Mouse (Mus musculus) cerebellum, postnatal 25 days (tissue): Measurements from ENCODE around the gene Akap9.
"Not testable (repeated sequence)": the region's sequence is repeated elsewhere in the genome, so short reads cannot be mapped to it uniquely, and the experiment has no call there.

ENCODE experiments used
- DNase-seq, 2 experiments: peaks; one replicate each; pipeline ENCODE4 v3.0.0; 2021; ENCODE audit warnings: mixed read lengths in 2 of 2

Akap9 gene

DNA sequence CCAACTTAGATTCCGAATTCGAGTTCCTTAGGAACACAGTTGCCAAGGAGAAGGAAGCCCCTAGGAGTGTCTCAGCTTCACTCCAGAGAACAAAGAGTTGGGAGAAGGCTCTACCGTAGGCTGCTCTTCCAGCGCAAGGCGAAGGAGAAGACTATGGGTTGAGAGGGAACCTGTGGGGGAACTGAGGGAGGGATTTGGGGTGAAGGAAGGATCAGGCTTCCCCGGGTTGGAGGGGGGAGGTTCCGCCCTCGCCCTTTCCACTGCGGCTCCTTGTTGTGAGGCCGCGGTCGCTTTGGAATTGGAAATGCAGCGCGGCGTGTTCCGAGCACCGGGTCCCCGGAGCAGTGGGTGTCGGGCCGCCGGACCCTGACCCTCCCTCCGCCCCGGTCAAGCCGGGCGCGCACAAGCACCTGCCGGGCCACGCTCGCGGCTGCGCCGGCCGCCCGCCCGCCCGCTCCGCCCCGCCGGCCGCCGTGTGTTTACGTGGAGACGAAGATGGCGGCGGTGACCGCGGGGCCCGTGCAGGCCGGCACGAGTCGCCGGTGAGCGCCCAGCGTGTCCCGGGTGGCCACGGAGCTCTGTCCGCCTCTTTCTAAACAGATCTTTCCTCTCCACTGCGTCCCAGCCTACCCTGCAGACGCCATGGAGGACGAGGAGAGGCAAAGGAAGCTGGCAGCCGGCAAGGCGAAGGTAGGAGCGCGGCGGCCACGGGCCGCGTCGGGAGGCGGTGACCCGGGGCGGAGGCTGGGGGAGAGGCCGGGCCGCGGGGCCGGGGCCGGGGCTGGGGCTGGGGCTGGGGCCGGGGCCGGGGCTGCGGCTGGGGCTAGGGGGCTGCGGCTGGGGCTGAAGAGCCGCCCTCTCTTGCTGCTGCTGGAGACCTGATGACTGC, at the start of gene Akap9:
Gene Akap9 (plus strand): TSS at position 254 of the 889 bp plus-strand sequence.
- peak; percentile 87 to 89 for DNase-seq

DNA sequence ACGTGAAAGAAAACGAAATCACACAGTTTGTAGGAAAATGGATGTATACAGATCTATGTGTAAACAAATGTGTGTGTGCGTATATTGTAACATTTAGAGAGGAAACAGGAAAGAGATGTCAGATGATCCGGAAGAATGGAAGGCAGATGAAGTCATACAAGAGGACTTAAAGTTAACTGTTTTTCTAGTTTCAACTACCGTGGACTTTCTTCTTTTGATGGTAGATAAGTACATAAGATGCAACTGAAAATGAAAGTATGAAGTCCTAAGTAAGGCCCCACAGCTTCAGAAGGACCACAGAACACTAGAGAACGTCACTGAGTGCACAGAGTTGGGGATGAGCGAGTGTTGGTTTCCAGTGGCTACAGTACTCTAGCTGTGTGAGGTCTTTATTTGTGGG, 41.0 kb upstream of the Akap9 start:
- DNase-seq: not testable (repeated sequence)

DNA sequence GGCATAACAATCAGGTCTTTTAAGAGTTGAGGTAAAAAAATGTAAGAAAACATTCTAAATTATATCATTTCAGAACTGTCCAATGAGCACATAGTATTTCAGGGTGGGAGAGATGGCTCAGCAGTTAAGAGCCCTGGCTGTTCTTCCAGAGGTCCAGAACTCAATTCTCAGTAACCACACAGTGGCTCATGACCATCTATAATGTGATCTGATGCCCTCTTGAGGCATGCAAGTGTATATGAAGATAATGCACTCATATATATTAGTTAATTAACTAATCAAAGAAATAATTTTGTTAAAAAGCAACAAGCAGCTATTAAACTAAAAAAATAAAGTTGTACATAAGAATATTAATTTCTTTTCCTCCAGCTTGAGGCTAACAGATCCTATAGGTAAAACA, 38.7 kb upstream of the Akap9 start:
- DNase-seq: no peak

DNA sequence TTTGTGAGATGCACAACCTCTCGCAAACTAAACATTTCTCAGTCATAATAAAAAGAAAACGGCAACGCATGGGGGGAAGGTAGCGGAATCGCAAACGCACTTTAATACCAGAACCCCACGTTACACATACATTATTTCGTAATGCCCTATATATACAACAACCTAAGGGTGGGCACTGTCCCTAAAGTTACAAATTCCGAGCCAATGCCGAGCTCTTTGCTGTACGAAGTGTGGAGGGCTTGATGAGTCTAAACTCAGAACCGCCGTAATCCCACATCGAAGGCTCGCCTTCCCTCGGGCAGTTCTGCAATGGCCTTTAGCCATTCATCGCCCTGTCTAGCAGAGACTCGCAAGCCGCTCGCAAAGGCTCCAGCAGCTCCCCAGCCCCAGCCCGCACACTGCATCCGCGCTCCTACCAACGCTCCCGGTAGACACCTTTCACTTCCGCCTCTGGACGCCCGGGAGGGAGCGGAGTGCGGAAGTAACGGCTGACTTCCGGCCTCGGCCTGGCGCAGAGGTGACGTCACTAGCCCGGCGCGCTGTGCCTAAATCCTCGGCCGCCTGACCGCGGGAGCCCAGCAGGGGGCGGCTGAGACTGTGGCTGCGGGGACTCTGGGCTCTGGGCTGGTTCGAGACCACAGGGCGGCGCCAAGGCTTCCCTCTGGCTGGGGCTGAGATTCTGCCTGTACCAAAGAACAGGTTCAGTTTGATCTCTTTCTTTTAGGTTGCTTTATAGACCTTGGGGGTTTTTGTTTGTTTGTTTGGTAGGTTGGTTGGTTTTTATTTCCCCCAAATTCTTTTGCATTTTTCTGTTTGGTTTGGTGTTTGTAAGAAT, 34.2 kb upstream of the Akap9 start, which contains the start of gene Mterf1a:
Gene Mterf1a (minus strand): TSS at position 475 of the 835 bp plus-strand sequence.
- peak; percentile 56 to 60 for DNase-seq

DNA sequence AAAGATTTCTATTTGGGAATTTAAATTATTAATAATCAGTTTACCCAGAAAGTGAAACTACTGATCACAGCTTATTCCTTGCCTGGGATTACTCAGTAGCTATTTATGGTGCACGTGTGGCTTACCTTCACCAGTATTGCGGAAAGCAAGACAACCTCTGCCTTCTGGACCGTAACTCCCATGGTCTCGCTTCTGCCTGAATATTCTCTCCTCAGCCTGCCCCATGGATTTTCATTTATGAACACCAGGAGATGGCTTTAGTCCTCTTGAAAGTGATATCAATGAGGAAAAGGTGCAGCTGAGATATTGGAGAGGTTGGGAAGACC, 33.6 kb upstream of the Akap9 start:
- DNase-seq: peak in 1 of 2 experiments; percentile 6

DNA sequence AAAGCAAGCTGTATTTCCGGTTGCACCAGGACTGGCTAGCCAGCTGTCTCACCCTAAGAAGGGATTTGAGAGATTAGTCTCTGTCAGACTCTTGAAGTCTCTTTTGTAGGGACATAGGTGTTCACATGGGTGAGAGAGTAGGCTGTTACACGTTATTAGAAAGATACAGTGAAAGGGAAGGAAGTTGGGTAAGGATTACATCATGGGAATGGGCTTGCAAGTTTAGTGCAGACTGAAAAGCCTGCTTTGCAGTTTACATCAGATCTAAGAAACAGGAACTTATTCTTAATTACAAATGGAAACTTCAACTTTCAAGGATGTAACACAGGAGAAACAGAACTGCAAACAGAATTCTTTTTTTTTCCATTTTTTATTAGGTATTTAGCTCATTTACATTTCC, 22.4 kb upstream of the Akap9 start:
- no peak for DNase-seq

DNA sequence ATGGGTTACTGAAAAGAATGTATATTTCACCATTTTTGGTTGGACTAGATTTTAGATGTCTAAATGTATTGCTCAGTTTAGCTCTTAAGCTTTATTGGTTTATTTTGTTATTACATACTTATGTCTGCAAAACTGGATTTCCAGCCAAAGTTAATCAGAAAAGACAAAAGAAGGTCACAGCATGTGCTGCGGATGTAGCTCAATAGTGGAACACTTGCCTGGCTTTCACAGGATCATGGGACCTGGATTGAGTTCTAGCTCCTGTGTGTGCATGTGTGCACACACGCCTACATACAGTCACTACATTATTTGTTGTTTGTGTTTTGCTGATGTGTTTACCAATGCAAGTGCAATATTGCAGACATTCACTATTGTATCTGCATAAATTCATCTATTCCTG, 5.5 kb upstream of the Akap9 start:
- no peak for DNase-seq

DNA sequence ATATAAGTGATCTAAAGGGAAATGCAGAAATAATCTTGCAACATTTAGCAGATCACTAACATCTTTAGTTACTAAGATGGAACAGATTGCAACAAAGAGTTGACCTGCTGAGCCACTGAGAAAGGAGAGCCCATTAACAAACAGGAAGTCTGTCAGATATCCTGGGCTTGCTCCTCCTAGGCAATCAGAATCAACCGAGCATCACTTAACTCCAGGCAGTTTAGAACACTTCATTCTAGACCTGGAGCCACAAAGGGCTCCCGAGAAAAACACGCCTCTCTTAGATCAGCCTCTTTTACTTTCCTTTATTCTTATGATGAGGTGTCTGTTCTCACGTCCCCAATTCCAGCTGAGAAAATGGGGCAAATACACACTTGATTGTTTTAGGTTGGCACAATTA, 1.2 kb upstream of the Akap9 start:
- no peak for DNase-seq

DNA sequence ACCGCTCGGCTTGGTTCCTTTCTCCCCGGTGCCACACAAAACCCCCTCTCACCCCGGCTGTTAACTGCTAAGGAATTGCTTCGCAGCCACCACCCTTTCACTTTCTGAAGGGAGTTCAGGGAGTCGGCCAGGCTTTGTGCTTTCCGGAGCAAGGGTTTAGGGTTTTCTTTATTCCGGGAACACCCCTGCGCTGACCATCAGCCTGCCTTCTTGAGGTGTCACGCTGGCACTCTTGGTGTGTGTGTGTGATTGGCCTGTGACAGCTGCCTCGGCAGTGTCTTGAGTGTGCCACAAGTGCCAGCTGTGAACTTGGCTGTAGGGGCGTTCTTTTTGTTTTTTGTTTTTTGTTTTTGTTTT, 814 bp downstream of the Akap9 start:
- DNase-seq: peak; percentile 49 to 50

DNA sequence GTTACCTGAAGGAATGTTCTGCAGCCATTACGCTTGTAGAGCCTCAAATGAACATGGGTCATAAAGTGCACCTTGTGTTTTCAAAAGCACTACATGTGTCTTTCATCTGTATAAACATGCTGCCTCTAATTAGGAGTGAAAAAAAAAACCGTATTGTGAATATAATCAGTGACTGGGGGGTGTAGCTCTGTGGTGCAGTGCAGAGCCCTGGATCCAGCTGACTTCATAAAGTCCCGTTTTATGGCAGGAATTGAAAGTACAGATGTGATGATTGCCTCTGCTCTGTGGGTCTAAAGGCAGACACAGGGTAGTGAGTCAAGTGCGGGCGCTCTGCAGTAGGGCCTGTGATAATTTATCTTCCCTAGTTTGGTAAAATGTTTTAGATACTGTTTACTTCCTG, 2.9 kb downstream of the Akap9 start:
- no peak for DNase-seq

DNA sequence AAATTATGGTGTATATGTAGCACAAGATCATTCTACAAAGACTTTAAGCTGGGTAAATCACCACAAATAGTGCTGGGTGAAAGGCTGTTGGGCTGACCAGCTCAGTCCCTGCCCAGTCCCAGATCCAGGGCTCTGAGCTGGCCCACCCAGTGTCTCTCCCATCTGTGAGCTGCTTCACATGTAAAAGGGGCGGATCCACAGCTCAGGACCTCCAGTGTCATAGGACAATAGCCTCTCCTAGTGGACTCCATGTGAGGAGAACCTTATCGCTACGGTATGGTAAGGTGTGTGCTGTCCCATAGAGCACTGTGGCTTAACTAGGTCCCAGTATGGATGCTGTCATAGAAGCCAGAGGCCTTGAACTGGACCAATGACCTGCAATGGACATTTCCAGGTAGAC, 3.8 kb downstream of the Akap9 start:
- DNase-seq: no peak

DNA sequence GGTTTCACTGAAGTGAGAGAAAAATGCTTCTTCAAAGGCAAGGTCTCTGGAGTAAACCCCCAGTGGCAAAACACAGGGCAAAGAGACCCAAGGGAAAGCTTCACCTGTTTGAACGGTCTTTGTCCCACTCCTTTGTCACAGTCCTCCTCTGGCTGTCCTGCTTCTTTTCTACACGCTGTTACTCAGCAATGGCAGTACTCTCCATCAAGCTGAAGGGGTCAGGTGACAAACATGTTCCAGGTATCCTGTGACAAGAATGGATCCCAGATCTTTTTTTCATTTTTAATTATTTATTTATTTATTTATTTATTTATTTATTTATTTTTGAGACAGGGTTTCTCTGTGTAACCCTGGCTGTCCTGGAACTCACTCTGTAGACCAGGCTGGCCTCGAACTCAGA, 5.7 kb downstream of the Akap9 start:
- no peak for DNase-seq

DNA sequence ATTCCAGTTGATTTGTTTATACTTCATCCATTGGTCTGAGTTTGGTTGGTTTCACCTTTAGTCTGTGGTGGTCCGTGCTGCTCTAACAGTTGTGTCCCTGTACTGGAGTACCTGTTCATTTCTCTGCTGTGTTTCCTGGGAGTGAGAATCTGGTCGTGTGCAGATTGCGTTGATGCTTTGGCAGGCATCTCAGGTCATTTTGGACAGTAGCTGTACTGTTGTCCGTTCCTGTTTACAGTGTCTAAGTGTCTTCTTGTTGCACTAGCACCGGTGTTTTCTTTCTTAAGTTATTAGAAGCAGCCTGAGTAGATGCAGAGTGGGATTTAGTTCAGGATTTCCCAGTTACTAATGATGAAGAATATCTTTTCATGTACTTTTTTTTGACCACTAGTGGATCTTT, 7.4 kb downstream of the Akap9 start:
- no peak for DNase-seq

DNA sequence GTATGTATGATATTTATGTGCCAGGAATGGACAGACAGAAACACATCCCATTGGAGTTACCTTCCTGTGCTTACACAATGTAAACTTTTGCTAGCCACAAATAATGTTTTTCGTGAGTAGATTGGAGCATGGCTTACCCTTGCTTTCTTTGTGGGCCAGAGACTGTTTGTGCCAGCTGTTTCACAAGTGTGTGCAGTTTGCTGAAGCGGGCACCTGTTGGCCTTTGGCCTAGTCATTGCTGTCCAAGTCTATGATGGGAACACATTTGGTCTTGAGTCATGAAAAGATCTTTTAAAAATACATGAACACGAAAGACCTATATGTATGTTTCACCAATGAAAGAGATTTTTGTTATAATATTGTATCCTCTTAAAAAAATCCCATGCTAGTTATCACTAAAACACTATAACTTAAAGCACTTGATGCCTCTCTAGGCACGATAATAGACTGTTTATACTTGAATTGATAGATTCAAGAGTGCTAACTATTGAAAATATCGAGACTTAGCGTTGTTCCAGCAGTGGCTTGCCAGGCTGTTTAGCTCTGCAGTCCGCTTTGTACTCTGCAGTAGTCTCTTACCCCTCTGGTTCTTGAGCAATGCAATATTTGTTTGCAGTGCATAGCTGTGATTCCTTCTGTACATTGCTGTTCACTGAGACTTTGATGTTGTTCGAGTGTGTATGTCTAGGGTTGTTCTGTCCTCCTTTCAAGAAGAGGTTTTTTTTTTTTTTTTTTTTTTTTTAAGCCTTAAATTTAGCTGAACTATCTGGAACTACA, 8.1 kb downstream of the Akap9 start:
- DNase-seq: no peak

DNA sequence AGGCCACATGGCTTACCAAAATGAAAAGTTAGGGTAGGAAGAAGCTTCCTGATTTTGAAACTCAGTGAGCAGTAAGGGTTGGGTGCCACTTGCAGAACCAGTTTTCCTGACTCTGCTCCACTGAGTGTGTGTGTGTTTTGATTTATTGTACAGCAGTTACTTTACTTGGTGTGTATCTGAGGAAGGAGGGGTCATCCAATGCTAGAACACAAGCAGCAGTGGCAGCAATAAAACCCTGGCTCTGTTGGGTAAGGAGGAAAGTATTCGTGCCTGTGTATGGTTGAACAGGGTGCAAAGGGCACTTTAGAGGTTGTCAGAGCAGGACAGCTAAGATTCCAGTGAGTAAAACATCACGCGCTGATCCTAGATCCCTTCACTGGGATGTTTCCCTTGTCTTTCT, 11.1 kb downstream of the Akap9 start:
- DNase-seq: no peak

DNA sequence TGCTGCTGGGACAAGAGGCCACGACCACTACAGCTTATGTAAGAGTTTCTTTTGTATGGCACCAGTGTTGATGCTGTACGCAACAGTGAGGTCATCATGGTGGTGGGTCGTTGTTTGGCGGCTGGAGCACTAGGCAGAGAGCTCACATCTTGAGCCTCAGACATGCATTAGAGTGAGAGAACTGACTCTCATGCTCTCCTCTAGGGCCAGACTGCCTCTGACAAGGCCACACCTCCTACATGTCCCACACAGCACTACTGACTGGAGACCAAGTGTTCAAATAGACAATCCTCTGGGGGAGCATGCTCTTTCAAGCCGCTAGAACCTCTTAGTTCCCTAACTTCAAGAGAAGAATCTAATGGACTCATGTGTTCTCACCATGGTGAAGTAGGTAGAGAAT, 11.5 kb downstream of the Akap9 start:
- DNase-seq: no peak

DNA sequence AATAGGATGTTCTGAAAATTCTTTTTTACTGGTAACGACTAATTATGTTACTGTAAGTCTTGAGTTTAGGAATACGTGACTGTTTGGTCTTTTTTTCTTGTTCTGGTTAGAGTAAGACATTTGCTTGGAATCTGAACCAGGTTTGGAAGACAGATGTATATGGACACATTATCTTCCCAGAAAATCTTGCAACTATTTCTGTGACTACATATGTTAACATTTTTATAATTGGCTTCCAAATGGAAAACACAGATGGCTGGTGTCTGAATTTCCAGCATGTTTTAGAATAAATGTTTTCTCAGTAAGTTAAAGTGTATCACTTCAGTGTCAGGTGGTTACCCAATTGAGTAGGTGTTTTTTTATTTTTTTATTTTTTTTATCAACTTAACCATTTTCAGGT, 13.4 kb downstream of the Akap9 start:
- DNase-seq: no peak

DNA sequence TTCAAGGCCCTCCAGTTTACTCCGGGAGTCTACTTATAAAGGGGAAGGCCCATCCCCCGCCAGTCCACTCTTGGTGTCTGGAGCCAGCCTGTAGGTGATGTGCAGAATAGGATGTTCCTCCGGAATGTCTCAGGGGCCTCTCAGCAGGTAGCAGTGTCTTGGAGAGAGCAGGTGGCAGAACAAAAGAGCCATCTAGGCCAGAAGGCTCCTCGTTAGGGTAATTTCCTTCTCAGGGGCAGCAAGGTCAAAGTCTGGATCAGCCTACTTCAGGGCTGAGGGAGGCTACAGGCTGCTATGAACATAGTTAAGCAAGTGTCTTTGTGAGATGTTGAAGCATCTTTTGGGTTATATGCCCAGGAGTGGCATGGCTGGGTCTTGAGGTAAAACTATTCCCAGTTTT, 15.3 kb downstream of the Akap9 start:
- not testable (repeated sequence) for DNase-seq

DNA sequence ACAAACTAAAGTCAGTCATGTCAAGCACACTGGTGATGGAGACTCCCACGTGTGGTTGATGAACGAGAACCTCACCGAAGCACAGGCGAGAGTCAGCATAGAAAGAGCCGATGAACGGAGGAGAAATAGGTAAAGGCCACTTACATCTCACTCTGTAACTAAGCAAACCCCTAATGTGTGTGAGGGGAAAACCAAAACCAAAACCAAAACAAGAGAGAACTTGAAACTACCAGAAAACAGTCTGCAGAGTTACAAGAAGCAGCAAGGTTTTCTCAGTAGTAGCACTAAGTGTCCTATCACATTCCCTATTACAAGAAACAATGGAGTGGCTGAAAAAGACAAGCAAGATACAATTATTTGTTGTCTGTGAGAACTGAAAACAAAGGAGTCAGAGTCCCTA, 24.6 kb downstream of the Akap9 start:
- DNase-seq: no peak

DNA sequence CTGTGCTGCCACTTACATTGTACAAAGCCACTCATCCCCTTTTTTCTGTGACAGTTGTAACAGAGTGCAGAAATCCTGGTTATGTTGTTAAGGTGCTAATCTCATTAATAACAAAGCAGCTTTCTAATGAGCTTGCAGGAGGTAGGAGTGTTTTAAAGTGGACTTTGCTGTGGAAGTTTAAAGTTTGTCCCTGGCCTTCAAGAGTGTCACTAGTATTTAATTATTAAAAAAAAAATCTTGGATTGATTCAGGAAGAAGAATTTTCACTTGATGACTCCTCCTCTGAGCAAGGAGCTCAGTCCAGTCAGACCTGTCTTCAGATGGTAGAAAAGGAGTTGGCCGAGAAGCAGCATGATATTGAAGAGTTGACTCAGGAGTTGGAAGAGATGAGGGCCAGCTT, 26.7 kb downstream of the Akap9 start:
- DNase-seq: no peak

DNA sequence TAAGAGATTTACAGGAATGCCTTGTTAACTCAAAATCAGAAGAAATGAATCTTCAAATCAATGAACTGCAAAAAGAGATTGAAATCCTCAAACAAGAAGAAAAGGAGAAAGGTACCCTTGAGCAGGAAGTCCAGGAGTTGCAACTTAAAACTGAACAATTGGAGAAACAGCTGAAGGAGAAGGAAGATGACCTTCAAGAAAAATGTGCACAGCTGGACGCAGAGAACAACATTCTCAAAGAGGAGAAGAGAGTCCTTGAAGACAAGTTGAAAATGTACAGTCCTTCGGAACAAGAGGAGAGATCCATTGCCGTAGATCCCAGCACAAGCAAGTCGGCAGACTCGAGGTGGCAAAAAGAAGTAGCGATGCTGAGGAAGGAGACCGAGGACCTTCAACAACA, 33.4 kb downstream of the Akap9 start:
- no peak for DNase-seq

DNA sequence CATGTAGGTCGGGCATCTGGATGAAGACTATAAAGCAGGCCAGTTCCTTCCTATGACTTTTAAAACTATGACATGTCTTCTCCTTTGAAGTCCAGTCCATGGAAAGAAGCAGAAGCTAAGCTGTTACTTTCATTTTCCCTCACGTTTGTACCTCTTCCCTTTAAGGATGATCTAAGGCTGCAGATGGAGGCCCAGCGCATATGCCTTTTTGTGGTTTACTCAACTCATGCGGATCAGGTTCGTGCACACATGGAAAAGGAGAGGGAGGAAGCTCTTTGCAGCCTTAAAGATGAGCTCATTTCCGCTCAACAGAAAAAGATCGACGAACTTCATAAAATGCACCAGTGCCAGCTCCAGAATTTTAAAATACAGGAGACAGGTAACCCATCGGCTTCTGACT, 40.6 kb downstream of the Akap9 start:
- no peak for DNase-seq

DNA sequence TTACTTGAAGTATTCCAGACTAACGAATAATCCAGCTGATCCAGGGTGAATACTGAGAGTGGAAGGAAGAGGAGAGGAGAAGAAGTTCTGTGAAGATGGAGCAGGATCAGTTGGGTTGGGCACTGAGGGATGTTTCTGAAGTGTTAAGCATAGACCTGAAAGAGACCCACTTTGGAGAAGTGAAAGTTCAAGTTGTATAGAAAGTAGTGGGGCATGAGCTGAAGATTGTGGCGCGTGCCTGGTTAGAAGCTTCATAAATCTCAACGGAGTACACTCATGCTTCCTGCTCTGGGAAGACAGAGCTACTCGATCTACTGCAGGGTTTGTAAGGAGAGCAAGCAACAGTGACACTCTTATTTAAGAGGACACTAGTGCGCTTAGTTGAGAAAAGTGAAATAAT, 41.3 kb downstream of the Akap9 start:
- DNase-seq: no peak
